Mouse (Mus musculus) forebrain, postnatal 0 days (tissue): ENCODE results near the gene Dnajb2. TPM values are rescaled to one million over a fixed set of nuclear protein-coding genes. Genes with fewer than 3 reads are reported as not detected.

Experiments
- ATAC-seq: fragments of 200-750 bp; cut with Nextera tagmentation; 2 replicates; pipeline ENCODE4 v1.8.0; 2017; ENCODE audit warnings: mild to moderate bottlenecking, moderate library complexity
- DNase-seq: peaks from one replicate; pipeline ENCODE4 v3.0.0-alpha.2; 2015
- H3K27ac ChIP-seq: fragments of 300-500 bp; sonication (generic); 2 replicates; pipeline ENCODE4 v1.5.1; 2014; ENCODE audit warnings: low read depth, mild to moderate bottlenecking, antibody characterized with exemption, low read length, moderate library complexity, mixed read lengths
- H3K27me3 ChIP-seq: fragments of 300-500 bp; sonication (generic); 2 replicates; pipeline ENCODE4 v1.6.1; 2014; ENCODE audit warnings: mild to moderate bottlenecking, low read length, mixed read lengths; ENCODE audit not compliant: insufficient read depth
- H3K36me3 ChIP-seq: fragments of 300-500 bp; sonication (generic); 2 replicates; pipeline ENCODE4 v1.6.1; 2014; ENCODE audit warnings: mild to moderate bottlenecking, moderate library complexity; ENCODE audit not compliant: insufficient read depth
- H3K4me1 ChIP-seq: fragments of 300-500 bp; sonication (generic); 2 replicates; pipeline ENCODE4 v1.6.1; 2014; ENCODE audit warnings: antibody characterized with exemption; ENCODE audit not compliant: insufficient read depth
- H3K4me2 ChIP-seq: fragments of 300-500 bp; sonication (generic); 2 replicates; pipeline ENCODE4 v1.6.1; 2014; ENCODE audit warnings: low read depth, mild to moderate bottlenecking, moderate library complexity
- H3K4me3 ChIP-seq: fragments of 300-500 bp; sonication (generic); 2 replicates; pipeline ENCODE4 v1.5.1; 2014; ENCODE audit warnings: low read depth, low read length, mixed read lengths
- H3K9ac ChIP-seq: fragments of 300-500 bp; sonication (generic); 2 replicates; pipeline ENCODE4 v1.6.1; 2014; ENCODE audit warnings: mild to moderate bottlenecking
- H3K9me3 ChIP-seq: fragments of 300-500 bp; sonication (generic); 2 replicates; pipeline ENCODE4 v1.6.1; 2016; ENCODE audit warnings: low read length
- CTCF ChIP-seq: sonication (generic); IDR thresholded peaks from 2 replicates; pipeline ENCODE4 v1.5.1; 2016; ENCODE audit warnings: antibody characterized with exemption, control low read depth, low read depth
- WGBS: fragments of 180-500 bp; shearing (Covaris S2); extraction: QIAGEN DNeasy Blood & Tissue Kit; methylation state at CpG from one replicate; pipeline ENCODE4 v1.1.7; 2014; 5-methylcytosine and 5-hydroxymethylcytosine counted together
- polyA plus RNA-seq: library from polyadenylated mRNA; unstranded; fragments of >200 nt; fragmentation: Nextera tagmentation; extraction: Ambion mirVana; gene quantifications from 2 replicates; pipeline ENCODE4 v1.2.1, GENCODE M21; 2015
- total RNA-seq: library from RNA; depleted of rRNA; stranded (reverse); fragments of >200 nt; gene quantifications from 2 replicates; pipeline ENCODE4 v1.2.3, GENCODE M21; 2014

The Dnajb2 gene
- total and polyA plus RNA-seq, 2 experiments from 2014 or later = 39.7 to 47.0 TPM

DNA sequence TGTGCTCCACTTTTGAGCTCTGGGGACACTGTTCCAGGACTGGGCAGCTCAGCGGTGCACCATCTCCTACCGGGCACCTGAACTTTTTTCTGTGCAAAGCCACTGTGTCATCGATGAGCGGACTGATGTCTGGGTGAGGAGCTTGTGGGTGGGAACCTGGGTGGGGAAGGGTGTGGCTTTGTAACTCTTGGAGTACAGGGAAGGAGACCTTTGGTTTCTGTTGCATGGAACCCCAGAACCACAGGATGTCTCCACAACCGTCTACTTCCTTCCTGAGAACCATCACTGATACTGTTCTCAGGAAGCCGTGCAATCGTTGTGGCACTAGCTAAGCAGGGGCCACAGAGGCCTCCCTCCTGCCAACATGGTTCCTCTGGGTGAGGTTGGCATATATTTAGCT lies 23.1 kb upstream of the Dnajb2 start:
- ATAC-seq (no peak), DNase-seq (no peak)
- H3K27me3 ChIP-seq = no peaks in the 10 kb centered on the region
- H3K9me3 ChIP-seq = no peaks in the 10 kb centered on the region
- H3K27ac ChIP-seq = no peak overlapping the region
- H3K4me3 ChIP-seq = no peak overlapping the region
- no peak overlapping the region for H3K4me2 ChIP-seq
- peaks cover 38% of the 10 kb centered on the region for H3K36me3 ChIP-seq
- H3K4me1 ChIP-seq = peaks cover 18% of the 10 kb centered on the region; the same call in 1 of the 2 replicates
- H3K9ac ChIP-seq = no peak overlapping the region
- TF ChIP-seq CTCF = no peak
- WGBS = 95% methylated on average over 7 of the region's 7 CpGs

- Histone ChIP-seq H3K4me2 (no peak overlapping the region), H3K9me3 (no peaks in the 10 kb centered on the region), H3K4me1 (peaks cover 16% of the 10 kb centered on the region), H3K9ac (no peak overlapping the region), H3K27ac (no peak overlapping the region), H3K27me3 (no peaks in the 10 kb centered on the region), H3K4me3 (no peak overlapping the region), H3K36me3 (peaks cover 38% of the 10 kb centered on the region)
- no peak for TF ChIP-seq CTCF
- ATAC-seq (no peak), DNase-seq (no peak)
- 78% methylated on average over 2 of the region's 2 CpGs for WGBS
Measured at GRCm38 (mm10) chr1:75214442-75214841, 21.8 kb upstream of the Dnajb2 start.

GRCm38 (mm10) chr1:75214886-75215285 lies 21.3 kb upstream of the Dnajb2 start:
- Histone ChIP-seq H3K27ac (no peak overlapping the region), H3K9ac (no peak overlapping the region), H3K4me1 (peaks cover 13% of the 10 kb centered on the region), H3K4me2 (no peak overlapping the region), H3K36me3 (peaks cover 38% of the 10 kb centered on the region), H3K9me3 (no peaks in the 10 kb centered on the region), H3K4me3 (no peak overlapping the region), H3K27me3 (peaks cover 3% of the 10 kb centered on the region; the same call in 1 of the 2 replicates)
- DNase-seq (no peak), ATAC-seq (no peak)
- 61% methylated on average over 5 of the region's 5 CpGs for WGBS
- no peak for TF ChIP-seq CTCF

DNA sequence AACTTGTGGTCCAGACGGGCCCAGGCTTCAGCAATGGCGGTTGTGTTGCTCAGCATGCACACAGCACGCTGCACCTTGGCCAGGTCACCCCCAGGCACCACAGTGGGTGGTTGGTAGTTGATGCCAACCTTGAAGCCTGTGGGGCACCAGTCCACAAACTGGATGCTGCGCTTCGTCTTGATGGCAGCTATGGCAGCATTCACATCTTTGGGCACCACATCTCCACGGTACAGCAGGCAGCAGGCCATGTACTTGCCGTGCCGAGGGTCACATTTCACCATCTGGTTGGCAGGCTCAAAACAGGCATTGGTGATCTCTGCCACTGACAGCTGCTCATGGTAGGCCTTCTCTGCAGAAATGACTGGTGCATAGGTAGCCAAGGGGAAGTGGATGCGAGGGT lies 20.4 kb upstream of the Dnajb2 start:
- Histone ChIP-seq H3K4me1 (peaks cover 13% of the 10 kb centered on the region), H3K27ac (no peak overlapping the region), H3K9me3 (no peaks in the 10 kb centered on the region), H3K4me2 (no peak overlapping the region), H3K27me3 (peaks cover 12% of the 10 kb centered on the region), H3K4me3 (no peak overlapping the region), H3K9ac (no peak overlapping the region), H3K36me3 (peaks cover 38% of the 10 kb centered on the region)
- no peak for TF ChIP-seq CTCF
- no peak for DNase-seq
- ATAC-seq = no peak
- 90% methylated on average over 9 of the region's 9 CpGs for WGBS

DNA sequence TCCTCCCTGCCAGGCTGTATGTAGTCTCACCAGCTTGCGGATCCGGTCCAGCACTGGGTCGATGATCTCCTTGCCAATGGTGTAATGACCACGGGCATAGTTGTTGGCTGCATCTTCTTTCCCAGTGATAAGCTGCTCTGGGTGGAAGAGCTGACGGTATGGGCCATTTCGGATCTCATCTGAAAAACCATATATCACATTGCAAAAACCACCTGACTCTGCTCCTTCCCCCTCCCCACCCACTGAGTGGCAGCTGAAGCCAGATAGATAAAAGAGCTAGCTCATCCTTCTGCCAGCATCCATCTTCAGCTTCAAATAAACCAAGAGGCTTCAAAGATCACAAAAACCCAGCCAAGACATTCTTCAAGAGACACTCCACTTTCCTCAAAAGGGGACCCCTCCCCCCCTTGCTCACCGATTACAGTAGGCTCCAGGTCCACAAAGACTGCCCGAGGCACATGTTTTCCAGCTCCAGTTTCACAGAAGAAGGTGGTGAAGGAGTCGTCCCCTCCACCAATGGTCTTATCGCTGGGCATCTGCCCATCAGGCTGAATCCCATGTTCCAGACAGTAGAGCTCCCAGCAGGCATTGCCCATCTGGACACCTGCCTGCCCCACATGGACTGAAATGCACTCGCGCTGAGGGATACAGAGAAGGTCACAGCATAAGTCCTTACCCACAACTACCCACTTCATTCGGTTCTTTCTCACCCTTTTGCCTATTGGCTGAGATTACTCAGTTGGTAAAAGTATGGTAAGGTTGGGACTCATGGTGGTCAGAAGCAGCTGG lies 19.2 kb upstream of the Dnajb2 start:
- Histone ChIP-seq H3K4me1 (peaks cover 5% of the 10 kb centered on the region), H3K9me3 (no peaks in the 10 kb centered on the region), H3K36me3 (peaks cover 36% of the 10 kb centered on the region), H3K4me3 (no peak overlapping the region), H3K27me3 (peaks cover 20% of the 10 kb centered on the region), H3K4me2 (no peak overlapping the region), H3K27ac (no peak overlapping the region), H3K9ac (no peak overlapping the region)
- DNase-seq (no peak), ATAC-seq (no peak)
- TF ChIP-seq CTCF = no peak
- 82% methylated on average over 13 of the region's 13 CpGs for WGBS

- no peak for TF ChIP-seq CTCF
- peak overlapping the region; percentile 98 for H3K4me2 ChIP-seq
- H3K9ac ChIP-seq = peak overlapping the region; percentile 64; the same call in 1 of the 2 replicates
- peaks cover 30% of the 10 kb centered on the region for H3K36me3 ChIP-seq
- peaks cover 4% of the 10 kb centered on the region for H3K4me1 ChIP-seq
- ATAC-seq (no peak), DNase-seq (no peak)
- H3K27me3 ChIP-seq = peaks cover 20% of the 10 kb centered on the region
- H3K4me3 ChIP-seq = peak overlapping the region; percentile 56
- H3K9me3 ChIP-seq = no peaks in the 10 kb centered on the region
- H3K27ac ChIP-seq = no peak overlapping the region
- 9% methylated on average over 6 of the region's 6 CpGs for WGBS
Measured at GRCm38 (mm10) chr1:75217893-75218226, 18.3 kb upstream of the Dnajb2 start.

DNA sequence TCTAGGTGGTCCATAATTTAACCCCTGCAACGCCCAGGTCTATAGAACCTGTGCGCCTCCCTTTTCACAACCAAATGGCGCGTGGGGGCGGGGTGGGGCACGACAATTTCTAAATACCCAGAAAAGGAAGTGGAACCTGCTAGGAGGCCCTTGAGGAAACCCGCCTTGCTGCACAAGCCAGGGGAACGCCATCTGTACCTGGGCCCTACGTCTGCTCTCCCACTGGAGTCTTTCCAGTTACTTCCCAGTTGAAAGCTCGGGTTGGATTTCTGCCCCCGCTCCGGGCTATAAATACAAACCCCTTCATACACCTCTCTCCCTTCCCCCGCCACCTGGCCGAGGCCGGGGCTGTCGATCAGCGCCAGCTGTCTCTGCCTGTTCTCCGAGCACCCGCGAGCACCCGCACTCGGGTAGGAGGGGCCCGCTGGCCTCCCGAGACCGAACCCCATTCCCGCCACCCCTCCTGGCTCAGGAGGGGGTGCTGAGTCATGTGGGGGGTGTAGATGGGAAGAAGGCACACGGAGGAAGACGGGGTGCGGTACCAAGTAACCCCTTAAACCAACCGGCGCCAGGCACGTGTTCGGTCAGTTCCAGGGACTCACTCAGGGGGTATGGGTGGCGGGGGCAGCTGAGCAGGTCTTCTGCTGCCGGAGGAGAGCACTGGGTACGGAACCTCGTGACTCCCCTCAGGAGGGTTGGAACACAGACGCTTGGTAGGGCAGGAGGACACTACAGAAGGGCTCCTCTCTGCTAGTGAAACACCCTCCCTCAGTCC lies 17.8 kb upstream of the Dnajb2 start:
- H3K4me2 ChIP-seq = peak overlapping the region; percentile 98
- peaks cover 25% of the 10 kb centered on the region for H3K36me3 ChIP-seq
- peaks cover 4% of the 10 kb centered on the region for H3K4me1 ChIP-seq
- peak overlapping the region; percentile 56 for H3K4me3 ChIP-seq
- H3K9ac ChIP-seq = peak overlapping the region; percentile 64
- peak; percentile 46 for DNase-seq
- no peak for TF ChIP-seq CTCF
- no peaks in the 10 kb centered on the region for H3K9me3 ChIP-seq
- peaks cover 20% of the 10 kb centered on the region for H3K27me3 ChIP-seq
- no peak overlapping the region for H3K27ac ChIP-seq
- 3% methylated on average over 38 of the region's 38 CpGs for WGBS
- ATAC-seq = peak; percentile 19
